Mouse (Mus musculus): Measurements from ENCODE around the gene Plekho2.

- no peak for TF ChIP-seq POLR2A (IDR thresholded peaks at IDR 0.05; ENCODE audit: borderline replicate concordance, insufficient read depth, low read length)
- no peak for TF ChIP-seq CTCF (IDR thresholded peaks at IDR 0.05; ENCODE audit: borderline replicate concordance, insufficient read depth, low read depth, low read length)
Observed at GRCm38 (mm10) chr9:65512520-65512919, 67.3 kb downstream of the Plekho2 start.
